Mouse (Mus musculus): ENCODE measurements around the gene Atp1a4. TPM values are rescaled to one million over a fixed set of nuclear protein-coding genes. Genes with fewer than 3 reads are reported as not detected.

Gene Atp1a4
- polyA plus RNA-seq (2015; fragmentation: Nextera tagmentation; extraction: Ambion mirVana), result not detected in 2 replicates

DNA sequence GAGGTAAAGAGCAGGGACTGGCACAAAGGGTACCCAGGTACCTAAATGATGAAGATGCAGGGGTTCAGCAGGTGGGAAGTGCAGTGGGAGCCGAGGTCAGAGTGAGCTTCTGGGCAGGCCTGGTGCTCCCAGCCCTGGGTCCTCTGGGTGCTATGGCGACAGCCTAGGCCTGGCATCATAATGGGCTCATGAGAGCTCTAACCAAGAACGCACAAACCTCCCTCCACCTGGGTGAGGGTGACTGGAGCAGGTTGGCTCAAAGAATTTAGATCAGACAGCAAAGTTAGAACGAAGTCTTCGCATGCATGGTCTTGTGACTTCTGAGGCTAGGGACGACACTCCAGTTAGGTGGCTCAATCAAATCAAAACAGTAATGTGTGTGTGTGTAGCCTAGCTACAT lies at the start of gene Atp1a4:
Gene Atp1a4 (minus strand): TSS at position 101 of the 400 bp plus-strand sequence.
- ATAC-seq (ENCODE audit: low FRiP score, low TSS enrichment), result no peak
- H3K36me3 ChIP-seq (ENCODE audit: control insufficient read depth, insufficient read depth, low read length), result no peaks in the 10 kb centered on the region
- WGBS, result 90% methylated on average over 6 of the region's 6 CpGs
- DNase-seq (ENCODE audit: low spot score), result no peak
- H3K9ac ChIP-seq (ENCODE audit: low read length), result no peak within 1 kb of the TSS
- H3K27me3 ChIP-seq (ENCODE audit: control insufficient read depth, insufficient read depth, low read length), result no peaks in the 10 kb centered on the region
- H3K4me3 ChIP-seq (ENCODE audit: low read depth, low read length), result no peak within 1 kb of the TSS
- H3K4me1 ChIP-seq (replicated peaks; ENCODE audit: control insufficient read depth, insufficient read depth), result no peaks in the 10 kb centered on the region
- no peaks in the 10 kb centered on the region for H3K9me3 ChIP-seq (ENCODE audit: control insufficient read depth, low read length)
- no peak for TF ChIP-seq CTCF (IDR thresholded peaks at IDR 0.05; ENCODE audit: low read depth)
- TF ChIP-seq EP300 (optimal IDR thresholded peaks at IDR 0.05), result no peak
- H3K4me2 ChIP-seq (replicated peaks; ENCODE audit: low read depth), result no peak within 1 kb of the TSS
- H3K27ac ChIP-seq (replicated peaks), result no peak within 1 kb of the TSS

DNA sequence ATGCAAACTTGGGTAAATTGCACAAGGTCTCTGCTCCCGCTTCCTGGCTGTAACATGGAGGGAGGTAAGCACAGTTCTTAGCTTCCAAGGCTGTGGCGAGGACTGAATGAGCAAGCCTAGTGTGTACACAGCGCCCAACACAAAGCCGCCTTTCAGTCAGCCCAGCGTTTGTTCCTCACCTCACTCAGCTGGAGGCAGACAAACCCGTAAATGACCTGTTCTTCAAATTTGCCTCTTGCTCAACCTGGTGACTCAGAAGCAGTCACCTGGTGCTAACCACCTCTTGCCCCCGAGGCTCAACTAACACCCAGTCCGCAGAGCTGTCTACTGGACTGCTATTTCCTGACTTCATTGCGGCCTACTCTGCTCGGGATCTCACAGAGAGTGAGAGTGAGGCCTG lies 49.7 kb upstream of the Atp1a4 start:
- no peak overlapping the region for H3K4me2 ChIP-seq (replicated peaks; ENCODE audit: low read depth)
- no peak overlapping the region for H3K4me3 ChIP-seq (ENCODE audit: low read depth, low read length)
- 48% methylated on average over 10 of the region's 10 CpGs for WGBS
- DNase-seq (ENCODE audit: low spot score) (peak; percentile 85), ATAC-seq (ENCODE audit: low FRiP score, low TSS enrichment) (peak; percentile 84)
- H3K27ac ChIP-seq (replicated peaks), result peak overlapping the region; percentile 88
- H3K27me3 ChIP-seq (ENCODE audit: control insufficient read depth, insufficient read depth, low read length), result no peaks in the 10 kb centered on the region
- peaks cover 2% of the 10 kb centered on the region for H3K4me1 ChIP-seq (replicated peaks; ENCODE audit: control insufficient read depth, insufficient read depth)
- H3K36me3 ChIP-seq (ENCODE audit: control insufficient read depth, insufficient read depth, low read length), result no peaks in the 10 kb centered on the region
- H3K9me3 ChIP-seq (ENCODE audit: control insufficient read depth, low read length), result no peaks in the 10 kb centered on the region
- TF ChIP-seq CTCF (IDR thresholded peaks at IDR 0.05; ENCODE audit: low read depth), result no peak
- TF ChIP-seq EP300 (optimal IDR thresholded peaks at IDR 0.05), result no peak
- no peak overlapping the region for H3K9ac ChIP-seq (ENCODE audit: low read length)

DNA sequence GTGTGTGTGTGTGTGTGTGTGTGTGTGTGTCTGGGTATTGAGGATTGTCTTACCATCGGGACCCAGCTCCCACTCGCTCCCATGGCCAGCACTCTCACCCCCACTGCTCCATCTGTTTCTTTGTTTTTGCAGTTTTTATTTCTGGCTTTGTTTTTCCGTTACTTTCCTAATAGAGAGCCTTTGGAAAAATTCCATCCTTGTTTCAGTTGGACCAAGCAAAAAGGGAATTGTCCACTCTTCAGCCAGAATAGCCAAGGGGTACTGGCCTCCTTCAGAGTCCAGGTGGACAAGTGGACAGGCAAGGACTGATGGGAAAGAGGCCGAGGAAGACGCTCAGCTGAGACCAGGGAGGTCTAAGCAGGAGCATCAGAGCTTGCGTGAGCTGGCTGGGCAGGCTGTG lies 48.7 kb upstream of the Atp1a4 start:
- 70% methylated on average over 6 of the region's 6 CpGs for WGBS
- Histone ChIP-seq H3K36me3 (ENCODE audit: control insufficient read depth, insufficient read depth, low read length) (no peaks in the 10 kb centered on the region), H3K27me3 (ENCODE audit: control insufficient read depth, insufficient read depth, low read length) (no peaks in the 10 kb centered on the region), H3K9ac (ENCODE audit: low read length) (no peak overlapping the region), H3K4me1 (replicated peaks; ENCODE audit: control insufficient read depth, insufficient read depth) (no peaks in the 10 kb centered on the region), H3K9me3 (ENCODE audit: control insufficient read depth, low read length) (no peaks in the 10 kb centered on the region), H3K27ac (replicated peaks) (0 out of 2 replicates have a peak overlapping the region, but pooled peaks have one; percentile 88), H3K4me3 (ENCODE audit: low read depth, low read length) (no peak overlapping the region), H3K4me2 (replicated peaks; ENCODE audit: low read depth) (no peak overlapping the region)
- no peak for TF ChIP-seq EP300 (optimal IDR thresholded peaks at IDR 0.05)
- no peak for ATAC-seq (ENCODE audit: low FRiP score, low TSS enrichment)
- DNase-seq (ENCODE audit: low spot score), result no peak

DNA sequence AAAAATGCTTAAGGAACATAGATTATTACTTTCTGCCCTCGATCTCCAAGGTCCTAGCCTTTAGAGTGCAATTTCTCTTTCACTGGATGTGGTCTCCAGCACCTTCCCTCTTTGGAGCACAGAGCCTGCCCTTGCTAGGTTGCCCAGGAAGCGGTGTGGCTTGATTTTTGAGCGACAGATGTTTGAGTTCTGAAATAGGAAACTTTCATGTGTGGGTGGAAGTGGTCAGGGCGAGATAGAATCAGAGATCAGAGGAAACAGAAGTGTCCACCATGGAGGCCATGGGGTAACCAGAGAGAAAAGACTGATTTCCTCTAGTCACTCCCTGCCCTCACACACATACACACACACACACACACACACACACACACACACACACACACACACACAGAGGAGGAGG lies 48.0 kb upstream of the Atp1a4 start:
- no peak overlapping the region for H3K9ac ChIP-seq (ENCODE audit: low read length)
- DNase-seq (ENCODE audit: low spot score) (no peak), ATAC-seq (ENCODE audit: low FRiP score, low TSS enrichment) (no peak)
- TF ChIP-seq EP300 (optimal IDR thresholded peaks at IDR 0.05) (no peak), CTCF (IDR thresholded peaks at IDR 0.05; ENCODE audit: low read depth) (no peak)
- 69% methylated on average over 4 of the region's 4 CpGs for WGBS
- no peaks in the 10 kb centered on the region for H3K36me3 ChIP-seq (ENCODE audit: control insufficient read depth, insufficient read depth, low read length)
- H3K4me2 ChIP-seq (replicated peaks; ENCODE audit: low read depth), result no peak overlapping the region
- no peaks in the 10 kb centered on the region for H3K27me3 ChIP-seq (ENCODE audit: control insufficient read depth, insufficient read depth, low read length)
- H3K4me1 ChIP-seq (replicated peaks; ENCODE audit: control insufficient read depth, insufficient read depth), result no peaks in the 10 kb centered on the region
- no peak overlapping the region for H3K27ac ChIP-seq (replicated peaks)
- H3K9me3 ChIP-seq (ENCODE audit: control insufficient read depth, low read length), result no peaks in the 10 kb centered on the region
- no peak overlapping the region for H3K4me3 ChIP-seq (ENCODE audit: low read depth, low read length)

DNA sequence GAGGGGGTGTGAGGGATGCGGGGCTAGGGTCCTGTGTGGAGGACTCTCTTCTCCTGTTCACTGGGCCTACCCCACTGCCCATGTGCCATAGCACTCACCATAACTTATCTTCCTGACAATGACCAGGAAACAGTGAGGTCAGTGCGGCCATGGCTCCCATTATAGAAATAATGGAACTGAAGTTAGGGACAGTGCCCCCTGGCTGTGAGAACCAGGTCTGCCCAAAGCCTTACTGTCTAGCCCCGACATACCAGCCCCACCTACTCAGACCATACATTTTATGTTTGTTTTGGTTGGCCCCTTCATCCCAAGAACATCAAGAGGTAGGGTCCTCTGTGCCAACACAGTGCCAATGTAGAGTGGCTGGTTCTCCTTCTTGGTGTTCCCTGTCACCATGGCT lies 47.4 kb upstream of the Atp1a4 start:
- H3K27ac ChIP-seq (replicated peaks), result no peak overlapping the region
- ATAC-seq (ENCODE audit: low FRiP score, low TSS enrichment) (no peak), DNase-seq (ENCODE audit: low spot score) (no peak)
- H3K4me3 ChIP-seq (ENCODE audit: low read depth, low read length), result no peak overlapping the region
- 74% methylated on average over 3 of the region's 3 CpGs for WGBS
- TF ChIP-seq EP300 (optimal IDR thresholded peaks at IDR 0.05) (no peak), CTCF (IDR thresholded peaks at IDR 0.05; ENCODE audit: low read depth) (peak; percentile 53)
- H3K9ac ChIP-seq (ENCODE audit: low read length), result no peak overlapping the region
- no peaks in the 10 kb centered on the region for H3K9me3 ChIP-seq (ENCODE audit: control insufficient read depth, low read length)
- H3K36me3 ChIP-seq (ENCODE audit: control insufficient read depth, insufficient read depth, low read length), result no peaks in the 10 kb centered on the region
- H3K4me1 ChIP-seq (replicated peaks; ENCODE audit: control insufficient read depth, insufficient read depth), result no peaks in the 10 kb centered on the region
- no peaks in the 10 kb centered on the region for H3K27me3 ChIP-seq (ENCODE audit: control insufficient read depth, insufficient read depth, low read length)
- no peak overlapping the region for H3K4me2 ChIP-seq (replicated peaks; ENCODE audit: low read depth)

DNA sequence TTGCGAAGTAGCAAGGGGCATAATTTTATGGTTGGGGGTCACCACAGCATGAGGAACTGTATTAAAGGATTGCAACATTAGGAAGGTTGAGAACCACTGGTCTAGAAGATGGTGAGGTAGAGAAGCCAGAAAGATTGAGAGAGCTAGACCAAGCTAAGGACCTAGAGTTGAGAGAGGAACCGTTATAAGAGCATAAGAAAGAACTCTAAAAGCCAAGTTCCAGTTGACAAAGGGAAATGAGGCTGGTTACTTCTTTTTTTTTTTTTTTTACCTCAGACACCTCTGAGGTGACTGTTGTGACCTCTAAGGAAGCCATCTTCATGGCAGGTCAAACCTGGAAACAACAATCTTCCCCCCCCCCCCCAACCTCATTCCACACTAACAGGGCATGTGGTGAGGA lies 46.9 kb upstream of the Atp1a4 start:
- Histone ChIP-seq H3K9me3 (ENCODE audit: control insufficient read depth, low read length) (no peaks in the 10 kb centered on the region), H3K4me2 (replicated peaks; ENCODE audit: low read depth) (no peak overlapping the region), H3K9ac (ENCODE audit: low read length) (no peak overlapping the region), H3K4me3 (ENCODE audit: low read depth, low read length) (no peak overlapping the region), H3K36me3 (ENCODE audit: control insufficient read depth, insufficient read depth, low read length) (no peaks in the 10 kb centered on the region), H3K27me3 (ENCODE audit: control insufficient read depth, insufficient read depth, low read length) (no peaks in the 10 kb centered on the region), H3K4me1 (replicated peaks; ENCODE audit: control insufficient read depth, insufficient read depth) (no peaks in the 10 kb centered on the region), H3K27ac (replicated peaks) (no peak overlapping the region)
- no peak for TF ChIP-seq CTCF (IDR thresholded peaks at IDR 0.05; ENCODE audit: low read depth)
- no peak for TF ChIP-seq EP300 (optimal IDR thresholded peaks at IDR 0.05)
- 83% methylated on average over 2 of the region's 2 CpGs for WGBS
- DNase-seq (ENCODE audit: low spot score), result no peak
- ATAC-seq (ENCODE audit: low FRiP score, low TSS enrichment), result no peak
